Mouse (Mus musculus): ENCODE data around the gene Dpp4. TPM values are rescaled to one million over a fixed set of nuclear protein-coding genes. Genes with fewer than 3 reads are reported as not detected.

Gene Dpp4
- total RNA-seq, 2 experiments from 2014 or later, result 2.9 to 5.5 TPM

- intact Hi-C loops (cut with DNase I), result no loop called here
- DNase-seq (ENCODE audit: extremely low spot score in 1 of 2, low spot score in 2 of 2), result no peak
Measured at GRCm38 (mm10) chr2:62370048-62370447, 42.0 kb downstream of the Dpp4 start.

GRCm38 (mm10) chr2:62368349-62369053, 43.5 kb downstream of the Dpp4 start:
- no peak for DNase-seq (ENCODE audit: extremely low spot score in 1 of 2, low spot score in 2 of 2)
- intact Hi-C loops (cut with DNase I), result no loop called here

- no peak for DNase-seq (ENCODE audit: extremely low spot score in 1 of 2, low spot score in 2 of 2)
- intact Hi-C loops (cut with DNase I), result no loop called here
Measured at GRCm38 (mm10) chr2:62363606-62364005, 48.4 kb downstream of the Dpp4 start.

GRCm38 (mm10) chr2:62362211-62362610, 49.8 kb downstream of the Dpp4 start:
- no peak for DNase-seq (ENCODE audit: extremely low spot score in 1 of 2, low spot score in 2 of 2)
- intact Hi-C loops (cut with DNase I), result no loop called here

GRCm38 (mm10) chr2:62361514-62361913, 50.5 kb downstream of the Dpp4 start:
- DNase-seq (ENCODE audit: extremely low spot score in 1 of 2, low spot score in 2 of 2), result no peak
- intact Hi-C loops (cut with DNase I), result no loop called here

GRCm38 (mm10) chr2:62360872-62361271, 51.2 kb downstream of the Dpp4 start:
- intact Hi-C loops (cut with DNase I), result no loop called here
- DNase-seq (ENCODE audit: extremely low spot score in 1 of 2, low spot score in 2 of 2), result no peak

- DNase-seq (ENCODE audit: extremely low spot score in 1 of 2, low spot score in 2 of 2), result no peak
- intact Hi-C loops (cut with DNase I), result loop anchor here (10.0 kb wide), 1 partner anchor 268 kb away; no protein-coding TSS in a partner anchor
Measured at GRCm38 (mm10) chr2:62357259-62357658, 54.8 kb downstream of the Dpp4 start.

GRCm38 (mm10) chr2:62356606-62357005, 55.4 kb downstream of the Dpp4 start:
- no peak for DNase-seq (ENCODE audit: extremely low spot score in 1 of 2, low spot score in 2 of 2)
- intact Hi-C loops (cut with DNase I), result loop anchor here (10.0 kb wide), 1 partner anchor 268 kb away; no protein-coding TSS in a partner anchor

- intact Hi-C loops (cut with DNase I), result loop anchor here (10.0 kb wide), 1 partner anchor 269 kb away; no protein-coding TSS in a partner anchor
Measured at GRCm38 (mm10) chr2:62355766-62356165, 56.3 kb downstream of the Dpp4 start.

GRCm38 (mm10) chr2:62352035-62352434, 60.0 kb downstream of the Dpp4 start:
- intact Hi-C loops (cut with DNase I), result loop anchor here (10.0 kb wide), 1 partner anchor 273 kb away; no protein-coding TSS in a partner anchor
- DNase-seq (ENCODE audit: extremely low spot score in 1 of 2, low spot score in 2 of 2), result no peak

More at GRCm38 (mm10) chr2:62355766-62356165, 56.3 kb downstream of the Dpp4 start:
- DNase-seq (ENCODE audit: extremely low spot score in 1 of 2, low spot score in 2 of 2), result no peak

GRCm38 (mm10) chr2:62347762-62348161, 64.3 kb downstream of the Dpp4 start:
- no peak for DNase-seq (ENCODE audit: extremely low spot score in 1 of 2, low spot score in 2 of 2)

GRCm38 (mm10) chr2:62346771-62347170, 65.3 kb downstream of the Dpp4 start:
- no peak for DNase-seq (ENCODE audit: extremely low spot score in 1 of 2, low spot score in 2 of 2)
- intact Hi-C loops (cut with DNase I), result loop anchor here (5.0 kb wide), 1 partner anchor 111 kb away; no protein-coding TSS in a partner anchor

More at GRCm38 (mm10) chr2:62347762-62348161, 64.3 kb downstream of the Dpp4 start:
- intact Hi-C loops (cut with DNase I), result loop anchor here (5.0 kb wide), 1 partner anchor 110 kb away; no protein-coding TSS in a partner anchor

- intact Hi-C loops (cut with DNase I), result no loop called here
- no peak for DNase-seq (ENCODE audit: extremely low spot score in 1 of 2, low spot score in 2 of 2)
Measured at GRCm38 (mm10) chr2:62344367-62344766, 67.7 kb downstream of the Dpp4 start.

- peak in 1 of 2 experiments; percentile 36 for DNase-seq (ENCODE audit: extremely low spot score in 1 of 2, low spot score in 2 of 2)
- intact Hi-C loops (cut with DNase I), result no loop called here
Measured at GRCm38 (mm10) chr2:62341734-62342128, 70.3 kb downstream of the Dpp4 start.

- DNase-seq (ENCODE audit: extremely low spot score in 1 of 2, low spot score in 2 of 2), result no peak
- intact Hi-C loops (cut with DNase I), result no loop called here
Measured at GRCm38 (mm10) chr2:62341061-62341733, 70.8 kb downstream of the Dpp4 start.

- intact Hi-C loops (cut with DNase I), result loop anchor here (10.0 kb wide), 1 partner anchor 525 kb away; no protein-coding TSS in a partner anchor
- no peak for DNase-seq (ENCODE audit: extremely low spot score in 1 of 2, low spot score in 2 of 2)
Measured at GRCm38 (mm10) chr2:62339222-62339944, 72.6 kb downstream of the Dpp4 start.

GRCm38 (mm10) chr2:62337086-62337485, 74.9 kb downstream of the Dpp4 start:
- no peak for DNase-seq (ENCODE audit: extremely low spot score in 1 of 2, low spot score in 2 of 2)
- intact Hi-C loops (cut with DNase I), result loop anchor here (10.0 kb wide), 1 partner anchor 522 kb away; no protein-coding TSS in a partner anchor

GRCm38 (mm10) chr2:62334397-62335243, 77.4 kb downstream of the Dpp4 start:
- intact Hi-C loops (cut with DNase I), result loop anchor here (10.0 kb wide), 1 partner anchor 520 kb away; no protein-coding TSS in a partner anchor
- no peak for DNase-seq (ENCODE audit: extremely low spot score in 1 of 2, low spot score in 2 of 2)
